Mouse (Mus musculus): ENCODE data around the gene Epha8. TPM values are rescaled to one million over a fixed set of nuclear protein-coding genes. Genes with fewer than 3 reads are reported as not detected.

The Epha8 gene
- not detected for polyA plus RNA-seq (2014; fragmentation: Illumina TruSeq; extraction: RNeasy Lipid Tissue Mini Kit (QIAGEN cat#74804); ENCODE audit: low read depth, low replicate concordance)

GRCm38 (mm10) chr4:136956751-136957446 is at the start of gene Epha8:
Epha8 (minus strand) TSS chr4:136956816.

GRCm38 (mm10) chr4:136898637-136899036 is 58.0 kb downstream of the Epha8 start, which contains the start of gene C1qa:
C1qa (minus strand) TSS chr4:136898803.

GRCm38 (mm10) chr4:136892811-136893210 is 63.8 kb downstream of the Epha8 start, which contains the start of gene C1qc:
C1qc (minus strand) TSS chr4:136893065.

GRCm38 (mm10) chr4:136886101-136886500 is 70.5 kb downstream of the Epha8 start, which contains the start of gene C1qb:
C1qb (minus strand) TSS chr4:136886187.

Other genes starting within 250 kb of the Epha8 start
- gene Ephb2, start 120.8 kb downstream of the Epha8 start, polyA plus RNA-seq (2014; fragmentation: Illumina TruSeq; extraction: RNeasy Lipid Tissue Mini Kit (QIAGEN cat#74804); ENCODE audit: low read depth, low replicate concordance), result 3.4 TPM
- gene C1qb, start 70.6 kb downstream of the Epha8 start, polyA plus RNA-seq (2014; fragmentation: Illumina TruSeq; extraction: RNeasy Lipid Tissue Mini Kit (QIAGEN cat#74804); ENCODE audit: low read depth, low replicate concordance), result 1.7 TPM
- gene C1qc, start 63.8 kb downstream of the Epha8 start, polyA plus RNA-seq (2014; fragmentation: Illumina TruSeq; extraction: RNeasy Lipid Tissue Mini Kit (QIAGEN cat#74804); ENCODE audit: low read depth, low replicate concordance), result 3.2 TPM
- gene C1qa, start 58.0 kb downstream of the Epha8 start, polyA plus RNA-seq (2014; fragmentation: Illumina TruSeq; extraction: RNeasy Lipid Tissue Mini Kit (QIAGEN cat#74804); ENCODE audit: low read depth, low replicate concordance), result 4.8 TPM
- 1.0 TPM for gene Zbtb40, start 92.0 kb upstream of the Epha8 start, polyA plus RNA-seq (2014; fragmentation: Illumina TruSeq; extraction: RNeasy Lipid Tissue Mini Kit (QIAGEN cat#74804); ENCODE audit: low read depth, low replicate concordance)

All from sigmoid colon, adult 10 weeks (tissue).